Mouse (Mus musculus): ENCODE results near the gene Ppp4r1.

GRCm38 (mm10) chr17:65742969-65743368 is 39.4 kb upstream of the Ppp4r1 start:
- no peak for TF ChIP-seq JUND (IDR thresholded peaks at IDR 0.05; ENCODE audit: low read depth, low read length)
- TF ChIP-seq CTCF (IDR thresholded peaks at IDR 0.05 in 2 of 3, conservative IDR thresholded peaks at IDR 0.05 in 1 of 3; ENCODE audit: control insufficient read depth in 1 of 3, insufficient read depth in 1 of 3, low read depth in 2 of 3, low read length in 3 of 3, poor library complexity in 1 of 3, severe bottlenecking in 1 of 3), result no peak
- TF ChIP-seq KAT2A (conservative IDR thresholded peaks at IDR 0.05; ENCODE audit: low read depth, low read length), result no peak
- no peak for TF ChIP-seq TAL1 (IDR thresholded peaks at IDR 0.05; ENCODE audit: low read length)
- no peak for TF ChIP-seq ELF1 (IDR thresholded peaks at IDR 0.05; ENCODE audit: low read depth, low read length)

Data from MEL (cell line).